Mouse (Mus musculus) forebrain, embryonic 10.5 days (tissue): ENCODE measurements around the gene Calcb. TPM values are rescaled to one million over a fixed set of nuclear protein-coding genes. Genes with fewer than 3 reads are reported as not detected.
"Not testable (repeated sequence)": the region's sequence is repeated elsewhere in the genome, so short reads cannot be mapped to it uniquely, and the experiment has no call there.

Experiments
- DNase-seq: peaks from one replicate; pipeline ENCODE4 v3.0.0-alpha.2; 2017; ENCODE audit warnings: low spot score; ENCODE audit errors: extremely low spot score
- H3K27ac ChIP-seq: fragments of 300-500 bp; sonication (generic); 2 replicates; pipeline ENCODE4 v1.5.1; 2016; ENCODE audit warnings: mild to moderate bottlenecking
- H3K27me3 ChIP-seq: fragments of 300-500 bp; sonication (generic); 2 replicates; pipeline ENCODE4 v1.6.1; 2016; ENCODE audit warnings: mild to moderate bottlenecking; ENCODE audit not compliant: poor library complexity, severe bottlenecking
- H3K36me3 ChIP-seq: fragments of 300-500 bp; sonication (generic); replicated peaks from 2 replicates; pipeline ENCODE4 v1.6.1; 2016; ENCODE audit warnings: mild to moderate bottlenecking, moderate library complexity
- H3K4me1 ChIP-seq: fragments of 300-500 bp; sonication (generic); 2 replicates; pipeline ENCODE4 v1.6.1; 2016
- H3K4me3 ChIP-seq: fragments of 300-500 bp; sonication (generic); 2 replicates; pipeline ENCODE4 v1.5.1; 2016; ENCODE audit warnings: mild to moderate bottlenecking, moderate library complexity
- H3K9me3 ChIP-seq: fragments of 300-500 bp; sonication (generic); 2 replicates; pipeline ENCODE4 v1.6.1; 2016; ENCODE audit warnings: mild to moderate bottlenecking, moderate library complexity
- WGBS: fragments of 180-500 bp; shearing (Covaris S2); methylation state at CpG from one replicate; pipeline ENCODE4 v1.1.7; 2016; 5-methylcytosine and 5-hydroxymethylcytosine counted together
- polyA plus RNA-seq: library from polyadenylated mRNA; unstranded; fragments of >200 nt; fragmentation: Nextera tagmentation; extraction: Ambion mirVana; gene quantifications from 2 replicates; pipeline ENCODE4 v1.2.1, GENCODE M21; 2016

The Calcb gene
- 0.27 TPM in 1 of 2 replicates, not detected in the other for polyA plus RNA-seq

GRCm38 (mm10) chr7:114718300-114718699 lies at the start of gene Calcb:
Calcb (plus strand) TSS chr7:114718643.
- Histone ChIP-seq H3K36me3 (no peaks in the 10 kb centered on the region), H3K27me3 (peaks cover 50% of the 10 kb centered on the region), H3K4me1 (peaks cover 24% of the 10 kb centered on the region), H3K9me3 (no peaks in the 10 kb centered on the region), H3K4me3 (peak within 1 kb of the TSS; percentile 36), H3K27ac (no peak within 1 kb of the TSS)
- no peak for DNase-seq
- 4% methylated on average over 11 of the region's 11 CpGs for WGBS

- Histone ChIP-seq H3K4me1 (peaks cover 11% of the 10 kb centered on the region), H3K27me3 (no peaks in the 10 kb centered on the region), H3K4me3 (no peak overlapping the region), H3K27ac (no peak overlapping the region), H3K36me3 (no peaks in the 10 kb centered on the region), H3K9me3 (no peaks in the 10 kb centered on the region)
- DNase-seq: no peak
- 86% methylated on average over 1 of the region's 1 CpGs for WGBS
Observed at GRCm38 (mm10) chr7:114671405-114671804, 47.0 kb upstream of the Calcb start.

DNA sequence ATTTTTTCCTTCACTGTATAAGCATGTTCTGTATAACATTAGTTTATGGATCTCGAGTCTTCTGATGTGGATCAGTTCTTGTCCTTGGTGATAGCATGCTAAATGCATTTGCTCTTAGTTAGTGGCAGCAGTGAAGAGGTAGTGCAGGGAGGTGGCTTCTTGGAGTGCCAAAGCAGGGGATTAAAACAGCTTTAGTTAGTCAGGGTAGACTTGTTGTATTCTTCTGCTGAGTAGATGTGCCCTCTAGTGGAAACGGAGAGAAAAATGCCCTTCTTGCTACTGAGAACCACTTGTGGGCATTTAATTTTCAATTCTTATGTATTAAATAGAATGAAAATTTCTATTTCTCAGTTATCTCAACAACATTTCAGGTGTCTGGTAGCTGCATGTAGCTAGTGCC lies 45.7 kb upstream of the Calcb start:
- WGBS: 33% methylated on average over 2 of the region's 2 CpGs
- H3K4me1 ChIP-seq: peaks cover 11% of the 10 kb centered on the region

GRCm38 (mm10) chr7:114692339-114692738 lies 26.1 kb upstream of the Calcb start:
- no peaks in the 10 kb centered on the region for H3K27me3 ChIP-seq
- no peaks in the 10 kb centered on the region for H3K36me3 ChIP-seq
- no peak for DNase-seq
- no peak overlapping the region for H3K4me3 ChIP-seq
- no peaks in the 10 kb centered on the region for H3K4me1 ChIP-seq
- peaks cover under 1% of the 10 kb centered on the region; the same call in 1 of the 2 replicates for H3K9me3 ChIP-seq
- no peak overlapping the region for H3K27ac ChIP-seq

More for the DNA sequence above, 45.7 kb upstream of the Calcb start:
- Histone ChIP-seq H3K9me3 (no peaks in the 10 kb centered on the region), H3K4me3 (no peak overlapping the region), H3K27me3 (no peaks in the 10 kb centered on the region), H3K27ac (no peak overlapping the region), H3K36me3 (no peaks in the 10 kb centered on the region)
- DNase-seq: no peak

DNA sequence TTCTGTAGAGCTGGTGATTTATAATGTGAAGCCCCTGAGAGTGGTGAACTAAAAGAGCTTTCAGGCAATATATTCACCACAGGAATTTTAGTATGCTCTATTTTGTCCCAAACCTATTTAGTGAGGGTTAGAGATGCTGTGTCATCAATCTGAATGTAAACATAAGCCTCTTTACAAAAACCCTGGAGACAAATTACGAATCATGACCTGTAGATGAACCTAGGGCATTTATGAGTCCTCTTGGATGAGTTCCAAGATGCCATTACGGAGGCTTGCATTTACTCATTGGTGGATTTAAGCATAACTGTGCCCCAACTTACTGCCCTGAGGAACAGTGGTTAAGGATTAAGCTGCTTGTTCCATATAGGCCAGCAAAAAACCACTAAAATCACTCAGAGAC lies 17.6 kb upstream of the Calcb start:
- Histone ChIP-seq H3K36me3 (no peaks in the 10 kb centered on the region), H3K27ac (no peak overlapping the region), H3K9me3 (no peaks in the 10 kb centered on the region), H3K4me3 (no peak overlapping the region), H3K27me3 (no peaks in the 10 kb centered on the region), H3K4me1 (no peaks in the 10 kb centered on the region)
- no peak for DNase-seq
- 81% methylated on average over 2 of the region's 2 CpGs for WGBS

- no peak for DNase-seq
- no peaks in the 10 kb centered on the region for H3K36me3 ChIP-seq
- no peaks in the 10 kb centered on the region for H3K27me3 ChIP-seq
- H3K4me1 ChIP-seq: no peaks in the 10 kb centered on the region
- H3K27ac ChIP-seq: no peak overlapping the region
- 88% methylated on average over 4 of the region's 4 CpGs for WGBS
- H3K9me3 ChIP-seq: no peaks in the 10 kb centered on the region
- H3K4me3 ChIP-seq: no peak overlapping the region
Observed at GRCm38 (mm10) chr7:114706716-114707115, 11.7 kb upstream of the Calcb start.

- Histone ChIP-seq H3K9me3 (no peaks in the 10 kb centered on the region), H3K27ac (no peak overlapping the region), H3K4me3 (no peak overlapping the region), H3K4me1 (no peaks in the 10 kb centered on the region), H3K27me3 (no peaks in the 10 kb centered on the region), H3K36me3 (no peaks in the 10 kb centered on the region)
- no peak for DNase-seq
- WGBS: 84% methylated on average over 1 of the region's 1 CpGs
Observed at GRCm38 (mm10) chr7:114707398-114707797, 11.0 kb upstream of the Calcb start.

GRCm38 (mm10) chr7:114710419-114710818 lies 8.0 kb upstream of the Calcb start:
- H3K27me3 ChIP-seq: no peaks in the 10 kb centered on the region
- no peak for DNase-seq
- no peaks in the 10 kb centered on the region for H3K9me3 ChIP-seq
- H3K4me3 ChIP-seq: no peak overlapping the region
- H3K4me1 ChIP-seq: no peaks in the 10 kb centered on the region
- WGBS: 87% methylated on average over 2 of the region's 2 CpGs
- no peak overlapping the region for H3K27ac ChIP-seq
- no peaks in the 10 kb centered on the region for H3K36me3 ChIP-seq

DNA sequence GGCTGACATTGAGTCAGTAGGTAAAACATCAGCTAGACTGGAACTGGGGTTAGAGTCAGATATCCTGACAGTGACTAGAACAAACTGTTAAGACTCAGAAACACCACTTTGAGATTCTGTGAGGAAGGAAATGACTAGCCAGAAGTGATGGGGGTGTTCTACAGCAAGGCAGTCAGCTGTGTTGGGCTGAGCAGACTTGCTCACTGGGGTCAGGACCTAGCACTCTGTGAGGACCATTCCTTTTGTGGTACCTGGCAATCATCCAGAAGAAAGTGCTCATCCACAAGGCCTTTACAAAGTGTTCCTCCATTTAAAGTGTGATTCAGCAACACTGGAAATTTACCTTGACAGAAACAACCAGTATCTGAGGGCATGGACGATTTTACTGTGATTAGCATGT lies 5.9 kb upstream of the Calcb start:
- Histone ChIP-seq H3K36me3 (no peaks in the 10 kb centered on the region), H3K4me1 (0 out of 2 replicates have a peak, but pooled peaks cover under 1% of the 10 kb centered on the region), H3K9me3 (no peaks in the 10 kb centered on the region), H3K27ac (no peak overlapping the region), H3K4me3 (no peak overlapping the region), H3K27me3 (peaks cover 12% of the 10 kb centered on the region)
- no peak for DNase-seq
- whole genome bisulfite sequencing: 86% methylated on average over 1 of the region's 1 CpGs

DNA sequence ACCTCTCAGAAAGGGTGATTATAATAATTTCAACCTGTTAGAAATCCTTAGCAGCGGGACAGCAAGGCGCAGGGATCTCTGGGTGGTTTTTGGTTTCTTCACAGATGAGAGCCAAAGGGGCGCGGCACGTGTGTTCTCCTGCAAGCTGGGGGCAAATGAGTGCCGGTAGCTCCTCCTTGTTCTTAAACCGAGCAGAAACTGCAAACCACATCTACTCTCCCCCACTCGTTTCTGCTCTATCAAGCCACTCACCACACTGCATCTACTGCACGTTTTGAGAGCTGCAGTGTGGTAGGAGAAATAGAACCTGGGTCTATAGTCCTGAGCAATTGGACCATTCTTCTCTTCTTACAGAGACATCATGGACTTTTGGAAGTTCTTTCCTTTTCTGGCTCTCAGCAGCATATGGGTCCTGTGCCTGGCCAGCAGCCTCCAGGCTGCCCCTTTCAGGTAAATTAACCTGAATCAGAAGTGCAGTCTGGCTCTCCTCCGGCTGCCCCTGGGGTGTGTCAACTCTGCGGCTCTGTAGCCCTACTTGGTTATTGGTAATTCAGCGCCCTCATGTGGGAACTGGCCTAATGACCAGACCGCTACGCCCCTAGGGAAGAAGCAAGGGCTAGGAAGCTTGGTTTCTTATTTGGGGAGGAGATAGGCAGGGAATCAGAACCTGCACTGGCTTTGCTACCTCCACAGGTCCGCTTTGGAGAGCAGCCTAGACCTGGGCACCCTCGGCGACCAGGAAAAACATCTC lies 1.1 kb downstream of the Calcb start:
- Histone ChIP-seq H3K4me1 (peaks cover 24% of the 10 kb centered on the region), H3K36me3 (no peaks in the 10 kb centered on the region), H3K27ac (no peak overlapping the region), H3K27me3 (peaks cover 50% of the 10 kb centered on the region), H3K9me3 (no peaks in the 10 kb centered on the region), H3K4me3 (peak overlapping the region; percentile 36)
- peak; percentile 56 for DNase-seq
- 2% methylated on average over 17 of the region's 17 CpGs for WGBS

- not testable (repeated sequence) for H3K9me3 ChIP-seq, H3K4me3 ChIP-seq, H3K27ac ChIP-seq, H3K36me3 ChIP-seq, H3K27me3 ChIP-seq, DNase-seq, H3K4me1 ChIP-seq
- 63% methylated on average over 4 of the region's 4 CpGs for WGBS
Observed at GRCm38 (mm10) chr7:114729696-114730095, 11.3 kb downstream of the Calcb start.

GRCm38 (mm10) chr7:114731175-114731574 lies 12.7 kb downstream of the Calcb start:
- no peak overlapping the region for H3K27ac ChIP-seq
- H3K36me3 ChIP-seq: no peaks in the 10 kb centered on the region
- WGBS: 82% methylated on average over 6 of the region's 6 CpGs
- 0 out of 2 replicates have a peak, but pooled peaks cover 3% of the 10 kb centered on the region for H3K4me1 ChIP-seq
- H3K27me3 ChIP-seq: no peaks in the 10 kb centered on the region
- H3K4me3 ChIP-seq: no peak overlapping the region
- no peak for DNase-seq
- no peaks in the 10 kb centered on the region for H3K9me3 ChIP-seq

DNA sequence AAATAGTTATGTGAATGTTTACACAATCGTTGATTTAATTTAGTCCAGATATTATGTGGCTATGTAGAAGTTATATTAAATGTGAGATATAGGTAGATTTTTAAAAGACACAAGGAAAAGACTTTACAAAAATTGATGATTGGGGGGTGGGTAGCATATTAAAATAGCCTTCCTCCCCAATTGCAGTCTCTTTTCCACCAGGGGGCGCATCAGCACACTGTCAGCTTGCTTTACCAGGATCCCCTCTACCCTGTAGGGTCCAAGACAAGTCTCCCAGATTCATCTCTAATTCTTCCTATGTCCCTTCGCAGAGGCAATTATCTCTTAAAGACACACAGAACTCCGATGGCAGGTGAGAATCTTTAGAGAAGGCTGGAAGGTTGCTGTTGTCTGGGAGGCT lies 13.3 kb downstream of the Calcb start:
- not testable (repeated sequence) for H3K4me1 ChIP-seq, H3K27ac ChIP-seq, H3K9me3 ChIP-seq, H3K27me3 ChIP-seq, H3K36me3 ChIP-seq, DNase-seq, H3K4me3 ChIP-seq
- 34% methylated on average over 4 of the region's 4 CpGs for WGBS
